Mouse (Mus musculus): ENCODE results near the gene Desi2.
"Not testable (repeated sequence)": the region's sequence is repeated elsewhere in the genome, so short reads cannot be mapped to it uniquely, and the experiment has no call there.

Desi2 gene

DNA sequence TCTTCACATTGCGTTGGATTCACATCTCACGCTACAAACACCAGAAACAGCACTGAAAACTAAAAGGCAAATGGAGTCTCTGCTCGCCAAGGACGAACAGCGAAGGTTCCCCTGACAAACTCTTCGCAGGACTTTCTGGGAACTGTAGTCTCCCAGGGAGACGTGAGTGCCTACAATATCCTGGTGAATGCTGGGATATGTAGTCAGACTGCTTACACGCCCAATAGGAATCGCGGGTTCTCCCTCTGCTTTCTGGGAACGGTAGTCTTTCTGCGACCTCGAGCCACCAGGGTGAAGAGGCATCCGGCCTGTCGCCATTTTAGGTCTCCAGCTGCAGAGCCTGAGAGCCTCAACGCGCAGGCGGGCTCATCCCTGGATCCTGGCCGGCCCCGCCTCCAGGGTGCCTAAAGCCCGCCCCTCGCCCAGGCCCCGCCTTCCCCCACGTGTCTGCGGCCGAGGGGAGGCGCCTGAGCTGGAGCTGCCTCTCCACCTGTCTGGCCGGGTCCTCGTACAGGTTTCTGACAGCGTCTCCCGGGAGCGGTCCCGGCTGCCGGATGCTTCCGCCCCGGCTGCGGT lies at the start of gene Desi2:
Desi2 (plus strand) TSS at position 202 of the 576 bp plus-strand sequence.
- peak; percentile 93 for DNase-seq (ENCODE audit: low spot score)

DNA sequence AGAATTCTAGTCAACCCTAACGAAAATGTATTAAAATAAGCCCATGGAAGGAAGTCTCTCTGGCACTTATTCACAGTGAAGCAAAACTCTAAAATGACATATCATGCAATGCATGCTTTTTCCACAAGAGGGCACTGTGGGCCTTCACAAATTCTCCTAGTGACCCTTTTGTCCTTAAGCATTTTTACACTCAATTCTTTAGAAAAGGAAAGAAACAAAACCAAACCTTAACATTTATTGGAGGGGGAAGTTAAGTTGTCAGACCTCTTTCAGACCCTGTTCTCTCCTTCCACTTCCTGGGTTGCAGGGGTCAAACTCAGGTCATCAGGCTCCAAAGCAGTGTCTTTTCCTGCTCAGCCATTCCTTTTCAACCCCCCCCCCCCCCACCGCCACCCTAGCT lies 40.7 kb upstream of the Desi2 start:
- DNase-seq (ENCODE audit: low spot score): not testable (repeated sequence)

- DNase-seq (ENCODE audit: low spot score): peak; percentile 11
These were observed 40.3 kb upstream of the Desi2 start for GRCm38 (mm10) chr1:178146915-178147314.

GRCm38 (mm10) chr1:178182251-178182650 lies 5.0 kb upstream of the Desi2 start:
- DNase-seq (ENCODE audit: low spot score): no peak

- no peak for DNase-seq (ENCODE audit: low spot score)
These were observed 1.6 kb upstream of the Desi2 start for GRCm38 (mm10) chr1:178185591-178185990.

GRCm38 (mm10) chr1:178187810-178188209 lies 593 bp downstream of the Desi2 start:
- not testable (repeated sequence) for DNase-seq (ENCODE audit: low spot score)

- no peak for DNase-seq (ENCODE audit: low spot score)
These were observed 1.2 kb downstream of the Desi2 start for GRCm38 (mm10) chr1:178188386-178188785.

DNA sequence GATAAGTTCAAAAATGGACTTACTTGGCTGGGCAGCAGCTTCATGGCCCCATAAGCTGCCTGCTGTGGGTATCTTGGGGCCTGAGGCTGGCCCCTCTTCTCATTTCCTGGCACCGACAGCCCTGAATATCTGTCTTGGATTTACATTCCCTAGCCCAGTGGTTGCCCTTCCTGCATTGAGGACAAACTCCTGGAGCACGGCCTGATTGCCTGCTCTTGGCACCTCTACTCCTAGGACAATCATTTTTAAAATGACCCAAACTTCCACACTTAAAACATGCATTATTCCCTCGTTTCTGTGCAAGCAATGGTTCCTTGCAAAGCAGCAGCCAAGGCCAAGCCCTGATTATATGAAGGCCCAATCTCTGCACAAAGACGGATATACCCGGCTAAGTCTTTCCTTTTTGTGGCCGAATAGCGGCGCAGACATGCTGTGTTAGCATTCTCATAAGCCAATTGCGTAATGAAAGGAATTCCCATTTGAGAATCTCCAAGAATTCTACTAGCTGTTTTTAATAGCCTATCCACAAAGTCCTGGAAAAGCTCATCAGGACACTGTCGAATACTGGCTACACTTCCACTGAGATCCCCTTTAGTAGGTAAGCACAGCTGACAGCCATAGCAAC lies 18.6 kb downstream of the Desi2 start:
- DNase-seq (ENCODE audit: low spot score): no peak

DNA sequence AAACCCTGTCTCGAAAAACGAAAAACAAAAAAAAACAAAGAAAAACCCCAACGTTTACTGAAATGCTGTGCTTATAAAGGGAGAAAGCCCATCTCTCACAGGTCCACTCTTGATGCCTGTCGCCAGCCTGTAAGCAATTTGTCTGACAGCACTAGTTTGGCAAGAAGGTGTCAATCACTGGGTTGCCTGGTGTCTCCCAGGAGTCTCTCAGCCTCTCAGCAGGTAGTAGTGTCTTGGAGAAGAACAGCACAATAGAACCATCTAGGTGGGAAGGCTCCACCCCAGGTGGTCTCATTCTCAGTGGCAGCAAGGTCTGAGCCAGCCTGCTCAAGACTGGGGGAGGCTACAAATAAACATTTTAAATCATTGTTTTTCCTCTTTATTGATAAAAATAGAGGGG lies 20.6 kb downstream of the Desi2 start:
- not testable (repeated sequence) for DNase-seq (ENCODE audit: low spot score)

- no peak for DNase-seq (ENCODE audit: low spot score)
These were observed 22.7 kb downstream of the Desi2 start for GRCm38 (mm10) chr1:178209966-178210365.

- DNase-seq (ENCODE audit: low spot score): no peak
These were observed 29.9 kb downstream of the Desi2 start for GRCm38 (mm10) chr1:178217157-178217556.

DNA sequence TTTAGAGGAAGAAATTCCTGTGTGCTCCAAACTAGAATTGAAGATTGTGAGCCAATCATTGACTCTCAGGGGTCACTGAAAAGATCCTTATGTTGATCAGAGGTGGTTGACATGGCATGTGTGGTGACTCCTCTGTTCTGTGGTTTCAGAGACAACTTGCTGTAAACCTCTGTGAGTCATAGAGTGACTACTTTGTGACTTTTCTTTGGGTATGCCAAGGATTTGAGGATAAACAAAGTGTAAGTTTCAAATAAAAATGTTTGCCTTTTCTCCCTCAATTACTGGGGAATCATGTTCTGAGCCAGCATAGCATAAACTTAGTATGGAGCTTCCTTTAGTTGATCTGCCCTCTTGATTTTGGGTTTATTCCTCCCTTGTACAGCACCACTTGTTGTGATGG lies 31.1 kb downstream of the Desi2 start:
- no peak for DNase-seq (ENCODE audit: low spot score)

DNA sequence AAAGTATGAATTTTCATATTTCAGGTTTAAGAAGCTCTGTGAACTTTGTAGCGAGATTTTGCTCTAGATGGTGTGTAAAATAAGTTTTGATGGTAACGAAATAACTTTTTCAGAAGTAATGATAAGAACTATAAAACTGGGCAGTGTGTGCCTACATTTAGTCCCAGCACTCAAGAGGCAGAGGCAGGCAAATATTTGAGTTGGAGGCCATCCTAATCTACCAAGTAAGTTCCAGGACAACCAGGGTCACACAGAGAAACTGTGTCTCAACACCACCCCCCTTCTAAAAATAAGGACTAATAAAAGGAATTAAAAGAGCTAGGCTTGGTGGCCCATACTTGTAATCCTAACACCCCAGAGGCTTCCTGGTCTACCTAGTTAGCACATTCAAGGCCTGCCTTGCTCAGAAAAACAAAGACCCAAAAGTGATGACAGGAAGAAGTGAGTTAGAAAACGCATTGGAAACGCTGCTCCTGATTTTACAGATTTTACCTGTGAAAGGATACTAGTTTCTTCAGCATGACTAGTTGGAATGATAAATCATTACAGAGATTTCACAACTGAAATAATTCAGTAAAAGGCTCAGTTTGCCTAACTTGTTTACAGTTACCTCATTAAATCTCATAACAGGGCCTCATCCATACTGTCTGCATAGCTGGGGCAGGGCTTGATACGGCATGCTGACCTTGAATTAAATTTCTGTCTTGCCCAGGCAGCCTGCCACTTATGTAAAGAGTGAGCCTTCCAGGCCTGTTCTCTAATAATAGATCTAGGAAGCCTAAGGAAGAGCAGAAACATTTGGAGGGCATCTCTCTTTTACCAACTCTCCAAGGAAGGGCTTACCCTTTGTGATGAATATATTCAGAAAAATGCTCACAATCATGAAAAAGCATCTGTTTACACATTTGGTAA lies 32.2 kb downstream of the Desi2 start:
- no peak for DNase-seq (ENCODE audit: low spot score)

- not testable (repeated sequence) for DNase-seq (ENCODE audit: low spot score)
These were observed 41.7 kb downstream of the Desi2 start for GRCm38 (mm10) chr1:178228888-178229287.

- no peak for DNase-seq (ENCODE audit: low spot score)
These were observed 46.9 kb downstream of the Desi2 start for GRCm38 (mm10) chr1:178234109-178234508.

DNA sequence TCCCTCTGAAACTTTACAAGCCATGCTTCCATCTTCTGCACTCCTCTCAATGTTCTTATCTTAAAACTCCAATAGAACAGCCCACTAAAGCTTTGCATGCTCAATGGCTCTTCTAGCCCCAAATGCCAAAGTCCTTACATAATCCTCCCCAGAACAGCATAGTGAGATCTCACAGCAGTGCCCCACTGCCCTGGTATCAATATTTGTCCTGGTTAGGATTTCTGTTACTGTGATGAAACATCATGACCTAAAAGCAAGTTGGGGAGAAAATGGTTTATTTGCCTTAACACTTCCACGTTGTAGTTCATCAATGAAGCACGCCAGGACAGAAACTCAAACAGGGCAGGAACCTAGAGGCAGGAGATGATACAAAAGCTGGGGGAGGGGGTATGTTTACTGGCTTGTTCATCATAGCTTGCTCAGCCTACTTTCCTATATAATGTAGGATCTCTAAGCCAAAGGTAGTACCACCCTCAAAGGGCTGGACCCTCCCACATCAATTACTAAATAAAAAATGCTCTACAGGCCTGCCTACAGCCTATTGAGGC lies 48.8 kb downstream of the Desi2 start:
- no peak for DNase-seq (ENCODE audit: low spot score)

- no peak for DNase-seq (ENCODE audit: low spot score)
These were observed 51.5 kb downstream of the Desi2 start for GRCm38 (mm10) chr1:178238676-178239075.

GRCm38 (mm10) chr1:178241884-178242508 lies 54.8 kb downstream of the Desi2 start:
- no peak for DNase-seq (ENCODE audit: low spot score)

DNA sequence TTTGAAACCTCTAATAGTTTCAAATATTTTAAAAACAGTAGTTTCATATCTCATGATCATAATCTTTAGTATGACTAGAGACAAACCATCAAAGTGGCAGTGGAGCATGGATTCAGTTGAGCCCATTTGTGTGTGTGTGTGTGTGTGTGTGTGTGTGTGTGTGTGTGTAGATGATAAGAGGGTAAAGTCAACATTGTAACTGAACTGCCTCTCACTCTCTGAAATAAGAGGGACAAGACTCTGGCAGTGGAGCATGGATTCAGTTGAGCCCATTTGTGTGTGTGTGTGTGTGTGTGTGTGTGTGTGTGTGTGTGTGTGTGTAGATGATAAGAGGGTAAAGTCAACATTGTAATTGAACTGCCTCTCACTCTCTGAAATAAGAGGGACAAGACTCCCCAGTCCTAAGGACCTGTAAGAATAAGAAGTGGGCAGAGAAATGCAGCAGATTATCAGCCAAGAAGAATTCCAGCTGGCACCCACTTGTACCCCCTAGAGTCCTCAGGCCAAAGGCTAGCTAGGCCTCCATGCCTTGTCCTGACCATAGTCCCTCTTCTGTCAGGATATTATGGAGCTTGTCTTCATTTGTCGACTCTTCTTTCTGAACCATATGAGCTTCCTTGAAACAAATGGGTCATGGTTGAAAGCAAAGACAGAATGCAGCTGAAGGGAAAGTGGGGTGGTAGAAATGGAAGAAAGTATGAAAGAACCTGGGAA lies 61.0 kb downstream of the Desi2 start:
- DNase-seq (ENCODE audit: low spot score): no peak

DNA sequence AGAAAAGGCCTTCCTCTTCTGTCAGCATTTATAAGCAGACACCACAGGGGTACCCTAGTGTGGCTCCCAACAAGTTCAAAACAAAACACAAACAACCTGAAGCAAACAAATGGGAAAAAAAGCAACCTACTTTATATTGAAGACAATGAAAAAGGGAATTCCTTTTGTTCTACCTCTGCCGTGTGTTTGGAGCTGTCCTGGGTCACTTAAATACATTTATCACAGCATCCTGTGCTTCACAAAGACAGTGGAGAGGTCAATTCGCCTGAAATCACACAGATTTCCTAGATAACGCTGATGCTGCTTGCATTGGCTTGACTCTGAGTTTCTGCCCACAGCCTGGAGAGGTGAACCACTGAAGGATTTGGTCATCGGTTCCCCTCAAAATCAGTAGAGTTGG lies 67.4 kb downstream of the Desi2 start:
- DNase-seq (ENCODE audit: low spot score): no peak

GRCm38 (mm10) chr1:178256351-178256750 lies 69.1 kb downstream of the Desi2 start:
- DNase-seq (ENCODE audit: low spot score): no peak

GRCm38 (mm10) chr1:178258821-178259220 lies 71.6 kb downstream of the Desi2 start:
- DNase-seq (ENCODE audit: low spot score): no peak

Data from urinary bladder, postnatal 14 days (tissue).